Mouse (Mus musculus) myocyte (in vitro differentiated cells): ENCODE results near the gene Gm45711.

Experiments used
- CEBPB ChIP-seq: IDR thresholded peaks from 2 replicates; pipeline ENCODE4 v1.6.1; 2011; ENCODE audit warnings: mild to moderate bottlenecking, moderate library complexity; ENCODE audit not compliant: poor library complexity, insufficient read depth, severe bottlenecking
- E2F4 ChIP-seq: IDR thresholded peaks from one replicate; pipeline ENCODE4 v1.6.1; 2011; ENCODE audit warnings: mild to moderate bottlenecking, control low read depth, moderate library complexity; ENCODE audit not compliant: insufficient read depth
- MAX ChIP-seq: IDR thresholded peaks from one replicate; pipeline ENCODE4 v1.6.1; 2011; ENCODE audit warnings: low read depth, mild to moderate bottlenecking, control low read depth
- MYOD1 ChIP-seq, 3 experiments: IDR thresholded peaks; one replicate each; pipeline ENCODE4 v1.6.1; 2011; ENCODE audit warnings: control low read depth in 2 of 3, low read depth in 2 of 3, mild to moderate bottlenecking in 2 of 3, moderate library complexity in 1 of 3; ENCODE audit not compliant: insufficient read length in 2 of 3, control insufficient read depth in 1 of 3
- MYOG ChIP-seq, 3 experiments: IDR thresholded peaks; one replicate each; pipeline ENCODE4 v1.6.1; 2011; ENCODE audit warnings: control low read depth in 2 of 3, low read depth in 2 of 3, mild to moderate bottlenecking in 2 of 3; ENCODE audit not compliant: insufficient read length in 2 of 3, control insufficient read depth in 1 of 3, insufficient read depth in 1 of 3
- POLR2A ChIP-seq: IDR thresholded peaks from one replicate; pipeline ENCODE4 v1.6.1; 2011; ENCODE audit warnings: low read depth, mild to moderate bottlenecking, control low read depth, moderate library complexity; ENCODE audit not compliant: insufficient read length
- POLR2AphosphoS2 ChIP-seq: IDR thresholded peaks from one replicate; pipeline ENCODE4 v1.6.1; 2011; ENCODE audit warnings: low read depth, control low read depth; ENCODE audit not compliant: insufficient read length
- SRF ChIP-seq: IDR thresholded peaks from one replicate; pipeline ENCODE4 v1.6.1; 2011; ENCODE audit warnings: low read depth; ENCODE audit not compliant: control insufficient read depth, insufficient read length
- TCF12 ChIP-seq: IDR thresholded peaks from one replicate; pipeline ENCODE4 v1.6.1; 2011; ENCODE audit warnings: mild to moderate bottlenecking, control low read depth; ENCODE audit not compliant: poor library complexity, insufficient read depth, severe bottlenecking
- USF1 ChIP-seq: IDR thresholded peaks from one replicate; pipeline ENCODE4 v1.6.1; 2011; ENCODE audit warnings: low read depth, mild to moderate bottlenecking, control low read depth, moderate library complexity

DNA sequence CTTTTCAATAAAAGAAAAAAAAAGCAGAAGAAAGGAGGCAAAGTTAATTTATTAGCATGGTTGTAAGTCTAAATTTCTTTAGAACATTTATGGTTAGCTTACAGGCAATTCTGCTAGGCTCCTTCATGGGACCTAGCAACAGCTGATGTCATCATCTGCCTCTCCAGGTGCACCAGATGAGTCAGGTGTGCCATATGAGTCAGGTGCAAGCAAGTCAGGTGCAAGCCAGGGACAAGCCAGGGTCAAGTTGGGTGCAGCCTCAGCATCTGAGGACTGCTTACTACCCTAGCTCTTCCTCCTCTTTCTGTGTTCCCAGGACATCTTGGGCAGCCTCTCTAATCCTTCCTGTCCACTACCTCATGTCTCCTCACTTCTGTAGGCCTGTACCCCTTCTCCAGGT lies 41.5 kb downstream of the Gm45711 start:
- TF ChIP-seq USF1 (no peak), MAX (no peak), TCF12 (no peak), E2F4 (no peak), MYOD1 (IDR thresholded peaks at IDR 0.05; ENCODE audit: control insufficient read depth in 1 of 3, insufficient read length in 2 of 3, low read depth in 2 of 3) (no peak), POLR2A (no peak), SRF (no peak), POLR2AphosphoS2 (no peak), MYOG (IDR thresholded peaks at IDR 0.05; ENCODE audit: control insufficient read depth in 1 of 3, insufficient read depth in 1 of 3, insufficient read length in 2 of 3, low read depth in 2 of 3) (no peak), CEBPB (no peak)
